Mouse (Mus musculus): Measurements from ENCODE around the gene Pot1a.

Pot1a gene

GRCm38 (mm10) chr6:25808806-25809495, at the start of gene Pot1a:
Pot1a (minus strand) TSS chr6:25809246.
- peak; percentile 91 to 94 for DNase-seq (ENCODE audit: low spot score in 2 of 2)

- no peak for DNase-seq (ENCODE audit: low spot score in 2 of 2)
Measured at GRCm38 (mm10) chr6:25836261-25836660, 27.2 kb upstream of the Pot1a start.

- DNase-seq (ENCODE audit: low spot score in 2 of 2) = no peak
Measured at GRCm38 (mm10) chr6:25806021-25806420, 3.0 kb downstream of the Pot1a start.

GRCm38 (mm10) chr6:25802269-25802668, 6.8 kb downstream of the Pot1a start:
- DNase-seq (ENCODE audit: low spot score in 2 of 2) = no peak

GRCm38 (mm10) chr6:25801230-25801629, 7.8 kb downstream of the Pot1a start:
- no peak for DNase-seq (ENCODE audit: low spot score in 2 of 2)

- no peak for DNase-seq (ENCODE audit: low spot score in 2 of 2)
Measured at GRCm38 (mm10) chr6:25768238-25768637, 40.8 kb downstream of the Pot1a start.

- no peak for DNase-seq (ENCODE audit: low spot score in 2 of 2)
Measured at GRCm38 (mm10) chr6:25767552-25767951, 41.5 kb downstream of the Pot1a start.

GRCm38 (mm10) chr6:25767073-25767472, 42.0 kb downstream of the Pot1a start:
- no peak for DNase-seq (ENCODE audit: low spot score in 2 of 2)

GRCm38 (mm10) chr6:25766283-25766682, 42.8 kb downstream of the Pot1a start:
- no peak for DNase-seq (ENCODE audit: low spot score in 2 of 2)

GRCm38 (mm10) chr6:25752651-25753050, 56.4 kb downstream of the Pot1a start:
- DNase-seq (ENCODE audit: low spot score in 2 of 2) = no peak

GRCm38 (mm10) chr6:25736533-25736932, 72.5 kb downstream of the Pot1a start:
- DNase-seq (ENCODE audit: low spot score in 2 of 2) = no peak

- no peak for DNase-seq (ENCODE audit: low spot score in 2 of 2)
Measured at GRCm38 (mm10) chr6:25726560-25726959, 82.5 kb downstream of the Pot1a start.

GRCm38 (mm10) chr6:25710601-25711000, 98.4 kb downstream of the Pot1a start:
- DNase-seq (ENCODE audit: low spot score in 2 of 2) = no peak

- peak in 1 of 2 experiments; percentile 27 for DNase-seq (ENCODE audit: low spot score in 2 of 2)
Measured at GRCm38 (mm10) chr6:25709250-25709895, 99.7 kb downstream of the Pot1a start.

GRCm38 (mm10) chr6:25699956-25700355, 109.1 kb downstream of the Pot1a start:
- DNase-seq (ENCODE audit: low spot score in 2 of 2) = no peak

All from urinary bladder, postnatal 36 days (tissue).